Mouse (Mus musculus): ENCODE measurements around the gene Tecr. TPM values are rescaled to one million over a fixed set of nuclear protein-coding genes. Genes with fewer than 3 reads are reported as not detected.
A peak's percentile ranks its signal among the peaks of the same experiment; 100 is the strongest.
"Not testable (repeated sequence)": the region's sequence is repeated elsewhere in the genome, so short reads cannot be mapped to it uniquely, and the experiment has no call there.

The Tecr gene
- polyA plus RNA-seq, 1 experiment = 215 TPM

- Histone ChIP-seq H3K27ac (ENCODE audit: insufficient read depth, low read depth, low read length) (no peak overlapping the region), H3K4me1 (ENCODE audit: control insufficient read depth, insufficient read depth, low read length) (peaks cover 24% of the 10 kb centered on the region), H3K4me3 (ENCODE audit: insufficient read depth, low read length) (no peak overlapping the region)
- TF ChIP-seq POLR2A (IDR thresholded peaks at IDR 0.05; ENCODE audit: borderline replicate concordance, low read depth, low read length) = no peak
- no peak for TF ChIP-seq CTCF (IDR thresholded peaks at IDR 0.05; ENCODE audit: low read depth, low read length)
These were observed 30.9 kb downstream of the Tecr start for GRCm38 (mm10) chr8:83576921-83577320.

GRCm38 (mm10) chr8:83576516-83576895 lies 31.3 kb downstream of the Tecr start:
- Histone ChIP-seq H3K4me1 (ENCODE audit: control insufficient read depth, insufficient read depth, low read length) (peaks cover 21% of the 10 kb centered on the region), H3K27ac (ENCODE audit: insufficient read depth, low read depth, low read length) (no peak overlapping the region), H3K4me3 (ENCODE audit: insufficient read depth, low read length) (no peak overlapping the region)
- TF ChIP-seq CTCF (IDR thresholded peaks at IDR 0.05; ENCODE audit: low read depth, low read length) (no peak), POLR2A (IDR thresholded peaks at IDR 0.05; ENCODE audit: borderline replicate concordance, low read depth, low read length) (no peak)

DNA sequence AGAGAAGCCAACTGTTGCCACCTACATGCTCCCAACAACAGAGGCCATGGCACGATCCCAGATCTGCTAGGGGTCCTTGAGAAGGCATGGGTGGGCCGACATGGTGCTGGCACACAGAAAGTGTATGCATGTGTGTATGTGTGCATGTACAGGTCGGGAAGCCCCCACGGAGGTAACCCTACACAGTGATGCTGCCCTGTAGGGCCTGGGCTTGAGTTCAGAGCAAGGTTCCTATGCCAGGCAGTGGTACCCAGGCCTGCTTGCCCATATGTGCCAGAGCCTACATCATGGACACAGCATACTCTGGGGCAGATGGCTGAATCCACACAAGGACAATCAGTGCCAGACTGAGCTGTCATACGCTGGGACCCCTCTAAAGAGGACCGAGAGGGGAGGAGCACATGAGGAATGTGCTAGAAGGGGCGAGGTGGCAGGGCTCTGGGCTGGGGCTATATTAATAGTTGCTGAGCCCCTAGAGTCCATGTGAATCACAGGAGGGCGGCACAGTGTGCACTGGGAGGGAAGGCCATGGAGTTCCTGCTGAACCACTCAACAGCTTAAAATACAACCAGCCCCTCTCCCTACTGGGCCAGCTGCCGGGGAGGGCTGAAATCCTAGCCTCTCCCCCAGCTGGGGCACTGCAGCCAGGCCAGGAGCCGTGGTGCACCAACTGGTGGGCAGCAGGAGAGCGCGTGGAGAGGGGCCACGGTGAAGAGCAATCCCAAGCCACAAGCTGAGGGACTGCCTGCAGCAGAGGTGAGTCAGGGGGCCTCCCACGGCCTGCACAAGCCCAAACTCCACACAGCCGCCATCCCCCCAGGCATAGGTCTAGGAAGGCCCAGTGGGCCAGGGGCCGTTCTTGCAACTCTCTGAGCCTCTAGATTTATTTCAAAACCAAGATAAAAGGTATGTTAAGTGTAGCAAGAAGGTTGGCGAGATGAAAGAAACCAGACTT lies 31.9 kb downstream of the Tecr start:
- Histone ChIP-seq H3K27ac (ENCODE audit: insufficient read depth, low read depth, low read length) (no peak overlapping the region), H3K4me1 (ENCODE audit: control insufficient read depth, insufficient read depth, low read length) (peaks cover 19% of the 10 kb centered on the region), H3K4me3 (ENCODE audit: insufficient read depth, low read length) (no peak overlapping the region)
- TF ChIP-seq POLR2A (IDR thresholded peaks at IDR 0.05; ENCODE audit: borderline replicate concordance, low read depth, low read length) (no peak), CTCF (IDR thresholded peaks at IDR 0.05; ENCODE audit: low read depth, low read length) (no peak)

- Histone ChIP-seq H3K27ac (ENCODE audit: insufficient read depth, low read depth, low read length) (no peak overlapping the region), H3K4me1 (ENCODE audit: control insufficient read depth, insufficient read depth, low read length) (peaks cover 19% of the 10 kb centered on the region), H3K4me3 (ENCODE audit: insufficient read depth, low read length) (no peak overlapping the region)
- TF ChIP-seq POLR2A (IDR thresholded peaks at IDR 0.05; ENCODE audit: borderline replicate concordance, low read depth, low read length) (no peak), CTCF (IDR thresholded peaks at IDR 0.05; ENCODE audit: low read depth, low read length) (no peak)
These were observed 33.0 kb downstream of the Tecr start for GRCm38 (mm10) chr8:83574631-83575315.

- peak overlapping the region; percentile 32 for H3K27ac ChIP-seq (ENCODE audit: insufficient read depth, low read depth, low read length)
- TF ChIP-seq CTCF (IDR thresholded peaks at IDR 0.05; ENCODE audit: low read depth, low read length) (no peak), POLR2A (IDR thresholded peaks at IDR 0.05; ENCODE audit: borderline replicate concordance, low read depth, low read length) (no peak)
- peaks cover 19% of the 10 kb centered on the region for H3K4me1 ChIP-seq (ENCODE audit: control insufficient read depth, insufficient read depth, low read length)
- no peak overlapping the region for H3K4me3 ChIP-seq (ENCODE audit: insufficient read depth, low read length)
These were observed 34.5 kb downstream of the Tecr start for GRCm38 (mm10) chr8:83573140-83573875.

DNA sequence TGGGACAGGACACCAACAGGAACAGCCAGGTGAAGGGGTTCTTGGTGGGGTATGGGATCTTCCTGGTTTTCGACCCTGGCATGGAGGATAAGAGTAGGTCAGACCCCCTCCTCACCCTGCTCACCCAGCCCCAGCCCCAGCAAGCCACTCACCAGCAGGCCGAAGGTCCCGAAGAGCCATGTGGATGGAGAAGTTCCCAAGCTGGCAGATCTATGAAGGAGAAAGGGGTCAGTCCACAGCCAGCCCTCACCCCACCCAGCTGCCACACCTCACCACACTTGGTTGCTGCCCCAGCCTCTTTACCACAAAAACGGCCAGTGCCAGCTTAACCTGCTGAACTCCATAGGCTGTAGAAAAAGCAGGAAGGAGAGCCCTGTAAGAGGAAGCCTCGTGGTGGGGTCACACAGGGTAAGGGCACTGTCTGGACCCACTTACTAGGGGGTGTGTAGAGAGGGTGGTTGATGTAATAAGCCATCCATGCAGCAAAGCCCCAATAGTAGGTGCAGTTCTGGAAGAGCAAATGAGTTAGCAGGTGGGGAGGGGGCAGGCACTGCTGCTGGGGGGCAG lies 35.4 kb downstream of the Tecr start:
- H3K27ac ChIP-seq (ENCODE audit: insufficient read depth, low read depth, low read length) = no peak overlapping the region
- TF ChIP-seq POLR2A (IDR thresholded peaks at IDR 0.05; ENCODE audit: borderline replicate concordance, low read depth, low read length) (no peak), CTCF (IDR thresholded peaks at IDR 0.05; ENCODE audit: low read depth, low read length) (no peak)
- H3K4me1 ChIP-seq (ENCODE audit: control insufficient read depth, insufficient read depth, low read length) = peaks cover 27% of the 10 kb centered on the region
- no peak overlapping the region for H3K4me3 ChIP-seq (ENCODE audit: insufficient read depth, low read length)

GRCm38 (mm10) chr8:83571791-83572190 lies 36.0 kb downstream of the Tecr start:
- H3K4me1 ChIP-seq (ENCODE audit: control insufficient read depth, insufficient read depth, low read length) = peaks cover 27% of the 10 kb centered on the region
- no peak overlapping the region for H3K4me3 ChIP-seq (ENCODE audit: insufficient read depth, low read length)
- H3K27ac ChIP-seq (ENCODE audit: insufficient read depth, low read depth, low read length) = no peak overlapping the region
- TF ChIP-seq CTCF (IDR thresholded peaks at IDR 0.05; ENCODE audit: low read depth, low read length) (no peak), POLR2A (IDR thresholded peaks at IDR 0.05; ENCODE audit: borderline replicate concordance, low read depth, low read length) (no peak)

DNA sequence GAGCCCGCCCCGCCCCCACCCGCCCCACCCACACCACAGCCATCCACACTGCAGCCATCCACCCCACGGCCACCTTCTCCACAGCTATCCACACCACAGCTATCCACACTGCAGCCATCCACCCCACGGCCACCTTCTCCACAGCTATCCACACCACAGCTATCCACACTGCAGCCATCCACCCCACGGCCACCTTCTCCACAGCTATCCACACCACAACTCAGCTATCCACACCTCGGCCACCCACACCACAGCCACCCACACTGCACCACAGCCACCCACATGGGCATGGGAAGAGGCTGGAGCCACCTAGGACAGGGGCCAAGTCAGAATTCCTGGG lies 36.8 kb downstream of the Tecr start:
- not testable (repeated sequence) for H3K4me3 ChIP-seq (ENCODE audit: insufficient read depth, low read length); H3K27ac ChIP-seq (ENCODE audit: insufficient read depth, low read depth, low read length)
- peaks cover 27% of the 10 kb centered on the region for H3K4me1 ChIP-seq (ENCODE audit: control insufficient read depth, insufficient read depth, low read length)

DNA sequence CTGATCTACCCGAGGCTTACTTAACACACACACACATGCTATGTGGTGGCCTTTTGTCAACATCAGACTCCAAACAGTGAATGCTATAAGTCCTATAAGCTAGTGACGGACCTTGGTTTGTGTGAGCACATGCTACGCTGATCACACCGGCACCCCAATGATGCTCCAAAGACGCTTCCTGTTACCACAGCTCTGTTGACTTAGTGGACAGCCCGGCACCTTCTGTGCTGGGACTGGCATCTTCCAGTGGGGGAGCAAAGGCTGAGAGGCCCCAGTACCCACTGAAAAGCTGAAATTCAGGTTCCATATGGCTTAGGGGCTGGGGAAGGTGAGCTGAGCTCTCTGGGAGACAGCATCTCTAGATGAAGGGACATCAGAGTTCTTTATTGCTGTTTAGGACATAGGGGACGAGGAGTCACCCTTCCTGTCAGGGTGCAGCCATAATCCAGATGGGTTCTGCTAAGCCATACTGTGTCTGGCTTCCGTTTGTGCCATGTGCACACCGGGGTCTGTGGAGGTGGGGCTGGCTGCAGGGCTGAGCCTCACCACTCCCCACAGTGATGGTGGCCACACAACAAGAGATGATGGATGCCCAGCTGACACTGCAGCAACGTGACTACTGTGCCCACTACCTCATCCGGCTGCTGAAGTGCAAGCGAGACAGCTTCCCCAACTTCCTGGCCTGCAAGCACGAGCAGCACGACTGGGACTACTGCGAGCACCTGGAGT lies 37.3 kb downstream of the Tecr start:
- TF ChIP-seq CTCF (IDR thresholded peaks at IDR 0.05; ENCODE audit: low read depth, low read length) (no peak), POLR2A (IDR thresholded peaks at IDR 0.05; ENCODE audit: borderline replicate concordance, low read depth, low read length) (no peak)
- Histone ChIP-seq H3K27ac (ENCODE audit: insufficient read depth, low read depth, low read length) (no peak overlapping the region), H3K4me1 (ENCODE audit: control insufficient read depth, insufficient read depth, low read length) (peaks cover 27% of the 10 kb centered on the region), H3K4me3 (ENCODE audit: insufficient read depth, low read length) (no peak overlapping the region)
